Mouse (Mus musculus) stomach, embryonic 14.5 days (tissue): ENCODE data around the gene Tnr. TPM values are rescaled to one million over a fixed set of nuclear protein-coding genes. Genes with fewer than 3 reads are reported as not detected.

ENCODE experiments used
- ATAC-seq: fragments of 200-750 bp; cut with Nextera tagmentation; 2 replicates; pipeline ENCODE4 v1.8.0; 2017; ENCODE audit warnings: low read depth, moderate TSS enrichment; ENCODE audit not compliant: insufficient number of reproducible peaks, insufficient read depth, low FRiP score
- H3K27ac ChIP-seq: fragments of 300-500 bp; sonication (generic); 2 replicates; pipeline ENCODE4 v1.5.1; 2014; ENCODE audit warnings: mild to moderate bottlenecking, low read length, moderate library complexity, mixed read lengths
- H3K27me3 ChIP-seq: fragments of 300-500 bp; sonication (generic); 2 replicates; pipeline ENCODE4 v1.6.1; 2014; ENCODE audit warnings: low read length, control low read depth, mixed read lengths; ENCODE audit not compliant: control insufficient read depth, insufficient read depth
- H3K36me3 ChIP-seq: fragments of 300-500 bp; sonication (generic); 2 replicates; pipeline ENCODE4 v1.6.1; 2014; ENCODE audit warnings: mild to moderate bottlenecking, control low read depth, low read length, moderate library complexity, mixed read lengths; ENCODE audit not compliant: control insufficient read depth, insufficient read depth
- H3K4me1 ChIP-seq: fragments of 300-500 bp; sonication (generic); 2 replicates; pipeline ENCODE4 v1.6.1; 2014; ENCODE audit warnings: low read length, control low read depth, mixed read lengths; ENCODE audit not compliant: control insufficient read depth, insufficient read depth
- H3K4me2 ChIP-seq: fragments of 300-500 bp; sonication (generic); replicated peaks from 2 replicates; pipeline ENCODE4 v1.6.1; 2014; ENCODE audit warnings: low read depth, low read length, control low read depth
- H3K4me3 ChIP-seq: fragments of 300-500 bp; sonication (generic); 2 replicates; pipeline ENCODE4 v1.5.1; 2014; ENCODE audit warnings: low read depth, low read length, control low read depth
- H3K9ac ChIP-seq: fragments of 300-500 bp; sonication (generic); replicated peaks from 2 replicates; pipeline ENCODE4 v1.6.1; 2014; ENCODE audit warnings: low read depth, mild to moderate bottlenecking, control low read depth, low read length, moderate library complexity, mixed read lengths
- H3K9me3 ChIP-seq: fragments of 300-500 bp; sonication (generic); 2 replicates; pipeline ENCODE4 v1.6.1; 2016; ENCODE audit warnings: low read depth, low read length, control low read depth; ENCODE audit not compliant: control insufficient read depth
- WGBS: fragments of 180-500 bp; shearing (Covaris S2); extraction: QIAGEN DNeasy Blood & Tissue Kit; methylation state at CpG from one replicate; pipeline ENCODE4 v1.1.7; 2014; 5-methylcytosine and 5-hydroxymethylcytosine counted together
- polyA plus RNA-seq: library from polyadenylated mRNA; unstranded; fragments of >200 nt; fragmentation: Nextera tagmentation; extraction: Ambion mirVana; gene quantifications from 2 replicates; pipeline ENCODE4 v1.2.1, GENCODE M21; 2014

Gene Tnr
- polyA plus RNA-seq, result 0.36 and 0.61 TPM in 2 replicates

DNA sequence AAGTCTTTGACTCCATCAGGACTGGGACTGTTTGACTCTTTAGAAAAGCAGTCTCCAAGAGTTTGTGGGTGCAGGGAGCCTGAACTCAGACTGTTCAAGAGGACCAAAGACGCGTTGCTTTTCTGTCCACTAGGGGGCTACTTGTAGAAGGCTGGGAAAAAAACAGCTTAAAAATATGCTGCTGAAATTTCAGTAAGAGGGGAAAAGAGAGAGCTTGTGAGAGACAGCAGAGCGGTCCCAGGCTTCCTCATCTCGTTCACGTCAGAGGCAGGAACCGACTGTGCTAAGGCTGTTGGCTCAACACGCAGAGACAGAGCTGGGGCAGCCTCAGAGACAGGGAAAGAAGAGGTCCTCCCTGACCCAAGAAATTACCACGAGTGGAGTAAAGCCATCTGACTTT is at the start of gene Tnr:
Gene Tnr (plus strand): TSS at position 192 of the 400 bp plus-strand sequence.
- no peak within 1 kb of the TSS for H3K27ac ChIP-seq
- ATAC-seq, result no peak
- H3K4me3 ChIP-seq, result no peak within 1 kb of the TSS
- H3K9me3 ChIP-seq, result no peaks in the 10 kb centered on the region
- no peaks in the 10 kb centered on the region for H3K27me3 ChIP-seq
- H3K4me2 ChIP-seq, result no peak within 1 kb of the TSS
- WGBS, result 4% methylated on average over 8 of the region's 8 CpGs
- H3K4me1 ChIP-seq, result no peaks in the 10 kb centered on the region
- no peaks in the 10 kb centered on the region for H3K36me3 ChIP-seq
- no peak within 1 kb of the TSS for H3K9ac ChIP-seq

DNA sequence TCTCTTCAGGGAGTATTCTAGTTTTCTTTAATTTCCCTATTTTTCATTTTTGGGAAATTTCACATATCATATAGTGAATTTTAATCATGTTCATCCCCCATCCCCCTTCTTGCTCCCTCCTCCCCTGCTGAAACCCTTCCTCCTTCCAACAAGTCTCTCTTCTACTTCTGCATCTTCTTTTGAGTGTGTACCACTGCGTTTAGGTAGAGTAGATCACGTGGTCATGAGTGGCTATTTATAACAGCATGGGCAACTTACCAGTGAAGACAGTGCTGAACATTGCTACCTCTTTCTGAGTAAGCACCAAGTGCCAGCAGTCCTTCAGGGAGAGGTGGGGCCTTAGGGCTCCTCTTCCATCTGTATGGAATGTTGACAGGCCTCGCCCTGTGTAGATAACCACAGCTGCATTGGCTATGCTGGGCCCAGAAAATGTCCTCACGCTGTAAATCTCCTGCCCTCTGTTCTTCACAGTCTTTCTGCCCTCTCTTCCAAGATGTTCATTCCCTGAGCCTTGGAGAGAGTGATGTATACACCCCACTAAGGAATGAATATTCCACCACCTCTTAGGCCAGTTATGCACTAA is 33.6 kb upstream of the Tnr start:
- Histone ChIP-seq H3K4me1 (no peaks in the 10 kb centered on the region), H3K4me3 (no peak overlapping the region), H3K9ac (no peak overlapping the region), H3K27ac (no peak overlapping the region), H3K4me2 (no peak overlapping the region), H3K9me3 (no peaks in the 10 kb centered on the region), H3K27me3 (no peaks in the 10 kb centered on the region), H3K36me3 (no peaks in the 10 kb centered on the region)
- 77% methylated on average over 4 of the region's 4 CpGs for WGBS
- no peak for ATAC-seq

DNA sequence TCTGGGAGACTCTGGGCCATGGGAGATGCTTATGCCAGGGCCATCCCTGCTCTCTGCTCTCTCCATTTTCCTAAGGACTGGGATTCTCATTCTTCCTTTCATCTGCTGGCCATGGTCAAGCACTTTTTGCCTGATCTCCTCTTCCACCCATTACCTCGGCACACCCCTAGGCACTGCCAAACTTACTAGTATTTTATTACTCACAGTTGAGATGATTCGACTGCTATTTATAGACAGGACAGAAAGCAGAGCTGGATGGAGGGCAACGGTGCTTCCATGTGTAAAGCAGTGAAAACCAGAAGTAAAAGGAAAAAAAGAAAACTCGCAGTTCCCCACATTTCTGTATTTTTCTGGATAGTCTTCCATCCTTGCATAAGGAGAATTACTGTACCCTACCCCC is 31.0 kb upstream of the Tnr start:
- Histone ChIP-seq H3K4me1 (no peaks in the 10 kb centered on the region), H3K9ac (no peak overlapping the region), H3K27ac (no peak overlapping the region), H3K27me3 (no peaks in the 10 kb centered on the region), H3K9me3 (no peaks in the 10 kb centered on the region), H3K4me2 (no peak overlapping the region), H3K36me3 (no peaks in the 10 kb centered on the region), H3K4me3 (no peak overlapping the region)
- no peak for ATAC-seq
- 85% methylated on average over 4 of the region's 4 CpGs for WGBS

DNA sequence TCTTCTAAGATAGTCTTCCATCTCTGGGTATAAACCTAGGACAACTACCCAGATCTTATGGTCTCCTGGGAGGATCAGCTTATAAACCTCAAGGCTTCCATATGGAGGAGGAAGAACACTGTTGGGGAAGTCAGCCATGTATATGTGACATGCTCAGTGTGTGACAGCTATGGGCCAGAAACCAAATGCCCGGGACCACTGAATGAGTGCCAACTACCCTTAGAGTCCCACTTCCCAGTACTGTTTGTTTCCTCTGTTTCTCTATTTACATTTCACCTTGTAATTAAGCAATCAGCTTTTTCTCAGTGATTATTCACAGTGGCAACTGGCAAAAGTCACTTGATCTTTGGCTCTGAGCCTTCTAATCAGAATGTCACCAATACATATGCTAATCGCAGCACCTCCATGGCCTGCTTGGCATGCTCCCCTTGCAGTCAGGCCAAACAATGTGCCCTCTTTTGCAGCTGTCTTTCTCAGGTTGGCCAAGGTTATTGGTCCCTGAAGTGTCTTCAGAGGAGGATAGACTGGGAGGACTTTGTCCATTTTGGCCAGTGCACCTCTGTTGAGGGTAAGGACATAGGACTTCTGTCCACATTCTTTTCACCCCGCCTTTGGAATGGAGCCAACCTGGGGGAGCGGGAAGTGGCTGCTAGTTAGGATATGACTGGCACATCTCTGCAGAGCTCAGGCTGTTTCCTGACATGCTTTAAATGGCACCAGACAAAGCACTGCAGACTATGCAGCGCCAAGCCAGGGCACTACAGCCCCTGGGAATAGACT is 29.7 kb upstream of the Tnr start:
- ATAC-seq, result no peak
- Histone ChIP-seq H3K9me3 (no peaks in the 10 kb centered on the region), H3K9ac (no peak overlapping the region), H3K4me2 (no peak overlapping the region), H3K4me3 (no peak overlapping the region), H3K27ac (no peak overlapping the region), H3K36me3 (no peaks in the 10 kb centered on the region), H3K27me3 (no peaks in the 10 kb centered on the region), H3K4me1 (no peaks in the 10 kb centered on the region)
- 73% methylated on average over 5 of the region's 5 CpGs for WGBS

DNA sequence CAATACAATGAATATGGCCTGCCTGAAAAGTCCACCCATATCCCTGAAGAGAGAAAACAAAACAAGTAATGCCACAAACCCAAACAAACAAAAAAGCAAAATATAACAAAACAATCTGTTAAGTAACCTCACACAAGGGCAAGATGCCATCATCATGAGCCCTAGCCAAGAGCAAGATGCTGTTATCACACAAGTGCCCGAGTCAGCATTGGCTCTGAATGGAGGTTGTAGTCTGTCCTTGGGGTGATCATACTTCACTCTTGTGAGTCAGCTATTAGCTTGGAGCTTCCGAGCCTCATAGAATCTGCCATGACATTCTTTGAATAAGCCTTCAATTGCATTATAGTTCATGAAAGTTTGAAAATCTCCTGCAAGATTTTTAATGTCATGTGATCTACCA is 25.3 kb upstream of the Tnr start:
- no peak overlapping the region for H3K4me2 ChIP-seq
- no peaks in the 10 kb centered on the region for H3K36me3 ChIP-seq
- 79% methylated on average over 2 of the region's 2 CpGs for WGBS
- no peak overlapping the region for H3K4me3 ChIP-seq
- no peak overlapping the region for H3K9ac ChIP-seq
- no peak for ATAC-seq
- no peaks in the 10 kb centered on the region for H3K27me3 ChIP-seq
- no peak overlapping the region for H3K27ac ChIP-seq
- H3K9me3 ChIP-seq, result no peaks in the 10 kb centered on the region
- H3K4me1 ChIP-seq, result no peaks in the 10 kb centered on the region

DNA sequence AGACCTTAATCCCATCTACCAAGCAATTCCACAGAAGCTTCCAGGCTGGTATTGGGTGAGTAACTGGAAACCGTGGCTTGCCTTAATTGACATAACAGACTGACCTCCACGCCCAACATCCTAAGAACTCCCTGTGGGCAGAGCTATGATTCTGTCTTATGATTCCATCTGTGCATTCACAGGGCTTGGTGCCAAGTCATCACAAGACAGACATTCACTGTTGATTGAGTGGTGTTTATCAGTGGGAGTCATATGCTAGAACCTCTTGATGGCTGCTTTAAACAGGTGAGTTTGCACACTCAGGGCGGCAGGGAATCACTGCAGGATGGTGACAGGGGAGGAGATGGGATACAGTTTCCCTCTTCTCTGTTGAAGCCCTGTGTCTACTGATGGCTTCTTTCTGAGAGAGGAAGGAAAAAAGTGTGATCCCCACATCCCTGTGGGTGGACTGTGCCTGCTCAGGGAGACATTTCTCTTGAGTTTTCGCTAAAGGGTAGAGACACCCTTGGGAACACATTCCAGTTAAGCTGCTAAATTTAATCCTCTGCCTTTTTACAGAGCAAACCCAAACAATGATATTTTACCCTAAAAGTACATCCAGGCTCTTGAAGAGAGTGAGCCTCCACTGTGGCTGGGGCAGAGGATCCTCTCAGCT is 23.6 kb upstream of the Tnr start:
- no peaks in the 10 kb centered on the region for H3K27me3 ChIP-seq
- no peak for ATAC-seq
- H3K36me3 ChIP-seq, result no peaks in the 10 kb centered on the region
- no peak overlapping the region for H3K9ac ChIP-seq
- no peak overlapping the region for H3K4me3 ChIP-seq
- H3K4me1 ChIP-seq, result no peaks in the 10 kb centered on the region
- H3K9me3 ChIP-seq, result no peaks in the 10 kb centered on the region
- no peak overlapping the region for H3K27ac ChIP-seq
- no peak overlapping the region for H3K4me2 ChIP-seq
- WGBS, result 75% methylated on average over 4 of the region's 4 CpGs

DNA sequence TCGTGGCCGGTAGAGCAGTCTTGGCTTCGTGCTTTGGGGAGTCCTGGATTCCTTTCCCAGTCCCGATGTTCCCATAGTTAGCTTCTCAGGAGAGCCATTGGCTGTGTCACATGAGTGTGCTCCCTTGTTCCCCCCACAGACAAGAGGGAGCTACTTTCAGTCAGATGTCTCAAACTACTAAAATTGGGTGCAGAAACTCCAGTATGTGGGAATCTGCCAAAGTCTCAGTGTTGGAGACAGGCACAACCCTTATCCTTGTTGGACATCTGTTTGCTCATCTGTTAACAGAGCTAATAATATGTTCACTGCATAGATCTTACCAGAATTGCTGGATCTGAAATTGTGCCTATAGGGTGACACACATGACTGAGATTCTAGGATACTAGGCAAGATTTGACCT is 21.7 kb upstream of the Tnr start:
- no peaks in the 10 kb centered on the region for H3K9me3 ChIP-seq
- no peak overlapping the region for H3K4me3 ChIP-seq
- no peak overlapping the region for H3K9ac ChIP-seq
- no peak overlapping the region for H3K4me2 ChIP-seq
- no peaks in the 10 kb centered on the region for H3K36me3 ChIP-seq
- H3K4me1 ChIP-seq, result no peaks in the 10 kb centered on the region
- no peak for ATAC-seq
- no peaks in the 10 kb centered on the region for H3K27me3 ChIP-seq
- WGBS, result 90% methylated on average over 4 of the region's 4 CpGs
- H3K27ac ChIP-seq, result no peak overlapping the region

DNA sequence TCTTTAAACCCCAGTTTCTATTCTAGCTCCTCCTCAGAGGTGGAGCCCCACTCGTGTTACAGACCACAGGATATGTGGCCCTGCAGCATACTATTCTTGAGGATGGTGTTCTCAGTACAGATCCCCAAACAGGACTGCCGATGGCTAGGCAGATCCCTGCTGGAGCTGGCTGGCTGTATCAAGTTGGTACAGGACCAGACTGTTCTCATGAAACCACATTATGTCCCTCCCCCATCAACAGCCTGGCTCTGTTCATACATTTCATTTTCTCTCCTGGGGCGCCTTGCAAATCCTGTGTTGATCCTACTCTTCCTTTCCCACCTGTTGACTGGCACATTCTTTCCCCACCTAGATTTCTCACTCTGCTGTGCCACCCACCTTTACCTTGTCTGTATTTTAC is 12.9 kb upstream of the Tnr start:
- H3K4me3 ChIP-seq, result no peak overlapping the region
- H3K4me2 ChIP-seq, result no peak overlapping the region
- 62% methylated on average over 3 of the region's 3 CpGs for WGBS
- H3K9ac ChIP-seq, result no peak overlapping the region
- H3K4me1 ChIP-seq, result no peaks in the 10 kb centered on the region
- no peak for ATAC-seq
- H3K27ac ChIP-seq, result no peak overlapping the region
- H3K9me3 ChIP-seq, result no peaks in the 10 kb centered on the region
- no peaks in the 10 kb centered on the region for H3K27me3 ChIP-seq
- no peaks in the 10 kb centered on the region for H3K36me3 ChIP-seq
